9 mouse cellular contexts compared by ENCODE assay signal in genomic region chr10:117675096-117676035, GRCm38 (mm10). TPM values are rescaled to one million over a fixed set of nuclear protein-coding genes. Genes with fewer than 3 reads are reported as not detected.
DNase-seq lines count a peak whose midpoint lies in the region; ATAC-seq lines count a peak whose summit lies in the region.
"Had no signal": no experiment of that assay in that cellular context is flagged by ENCODE, and none has a peak within 500 bp of the region (broad histone marks: within the 10 kb centered on the region; RNA-seq: fewer than 3 reads in every experiment).

No protein-coding gene starts in this region.

- H3K4me3 ChIP-seq in megakaryocyte, embryonic 14.5 days (replicated peaks), result peak overlapping the region; percentile 14
- H3K4me3 ChIP-seq: erythroblast, embryonic 14.5 days had no signal

- peak; percentile 18 to 34 for DNase-seq in adrenal gland, adult 18-20 months (ENCODE audit: low spot score in 2 of 2)
- peak; percentile 39 for DNase-seq in gastrocnemius, postnatal 10 days
- peak; percentile 78 for DNase-seq in induced T-regulatory cell, adult 2 months (ENCODE audit: low read depth)
- peak; percentile 70 to 74 for DNase-seq in left cerebral cortex, adult 18-20 months (ENCODE audit: low spot score in 2 of 2)
- DNase-seq in right cerebral cortex, postnatal 25 days, result peak; percentile 70
- no peak for DNase-seq in urinary bladder, adult 18-20 months (ENCODE audit: low spot score in 2 of 2)

- H3K27me3 ChIP-seq in megakaryocyte, embryonic 14.5 days (replicated peaks), result peaks cover 20% of the 10 kb centered on the region

- peak; percentile 23; the same call in 1 of the 2 replicates for ATAC-seq in common myeloid progenitor, adult 5-6 weeks (replicated peaks; ENCODE audit: low read depth, poor library complexity, severe bottlenecking)

- no peaks in the 10 kb centered on the region for H3K36me3 ChIP-seq in megakaryocyte, embryonic 14.5 days (replicated peaks; ENCODE audit: low read length)

- H3K9me3 ChIP-seq in megakaryocyte, embryonic 14.5 days, result peaks cover 5% of the 10 kb centered on the region; the same call in 1 of the 2 replicates

- peaks cover 19% of the 10 kb centered on the region for H3K4me1 ChIP-seq in megakaryocyte, embryonic 14.5 days

RNA-seq across cellular contexts. Expression of gene Mdm2, which starts 35.2 kb away (rescaled TPM):
- 10 to 100 TPM; 48.2 to 54.8 TPM for total RNA-seq in adrenal gland, adult 18-20 months (2021)
- 67.0 and 76.1 TPM in 2 replicates for total RNA-seq in common myeloid progenitor, adult 5-6 weeks (2017)
- 10 to 100 TPM; 34.1 to 36.4 TPM for total RNA-seq in gastrocnemius, postnatal 10 days (2021)
- 10 to 100 TPM; 53.5 to 56.2 TPM for total RNA-seq in left cerebral cortex, adult 18-20 months (2021)
- polyA plus RNA-seq in megakaryocyte, embryonic 14.5 days (2012; ENCODE audit: insufficient read depth, low replicate concordance), result 39.9 and 41.8 TPM in 2 replicates

RNA-seq across cellular contexts. Expression of gene Cpm, which starts 46.1 kb away (rescaled TPM):
- 10 to 100 TPM; 20.3 to 33.2 TPM for total RNA-seq in adrenal gland, adult 18-20 months (2021)
- 0.14 TPM in 1 of 2 replicates, not detected in the other for total RNA-seq in common myeloid progenitor, adult 5-6 weeks (2017)
- 1 to 10 TPM; 9.3 to 10.0 TPM for total RNA-seq in gastrocnemius, postnatal 10 days (2021)
- 1 to 10 TPM; 4.2 TPM for total RNA-seq in left cerebral cortex, adult 18-20 months (2021)
- polyA plus RNA-seq in megakaryocyte, embryonic 14.5 days (2012; ENCODE audit: insufficient read depth, low replicate concordance), result 0.31 TPM in 1 of 2 replicates, not detected in the other
- polyA plus RNA-seq: erythroblast, embryonic 14.5 days had no signal

Comparison
In these comparisons a context has a peak if more than half of its experiments do, and no peak if none do; other contexts are left out.
1. DNase-seq: peak in adrenal gland, adult 18-20 months (2 of 2), gastrocnemius, postnatal 10 days (single experiment), induced T-regulatory cell, adult 2 months (single experiment), left cerebral cortex, adult 18-20 months (2 of 2) and right cerebral cortex, postnatal 25 days (single experiment); none in urinary bladder, adult 18-20 months (0 of 2).